Mouse (Mus musculus) embryonic facial prominence, embryonic 10.5 days (tissue): ENCODE measurements around the gene Ptgdr. TPM values are rescaled to one million over a fixed set of nuclear protein-coding genes. Genes with fewer than 3 reads are reported as not detected.
"Not testable (repeated sequence)": the region's sequence is repeated elsewhere in the genome, so short reads cannot be mapped to it uniquely, and the experiment has no call there.

Source experiments
- DNase-seq: peaks from one replicate; pipeline ENCODE4 v3.0.0-alpha.2; 2017; ENCODE audit warnings: low spot score
- H3K27ac ChIP-seq: fragments of 300-500 bp; sonication (generic); replicated peaks from 2 replicates; pipeline ENCODE4 v1.5.1; 2016; ENCODE audit warnings: mild to moderate bottlenecking
- H3K27me3 ChIP-seq: fragments of 300-500 bp; sonication (generic); replicated peaks from 2 replicates; pipeline ENCODE4 v1.6.1; 2016; ENCODE audit warnings: low read depth, mild to moderate bottlenecking; ENCODE audit not compliant: poor library complexity, severe bottlenecking
- H3K36me3 ChIP-seq: fragments of 300-500 bp; sonication (generic); replicated peaks from 2 replicates; pipeline ENCODE4 v1.6.1; 2016; ENCODE audit warnings: mild to moderate bottlenecking, moderate library complexity
- H3K4me1 ChIP-seq: fragments of 300-500 bp; sonication (generic); 2 replicates; pipeline ENCODE4 v1.6.1; 2016
- H3K4me3 ChIP-seq: fragments of 300-500 bp; sonication (generic); 2 replicates; pipeline ENCODE4 v1.5.1; 2016; ENCODE audit warnings: mild to moderate bottlenecking, moderate library complexity
- H3K9me3 ChIP-seq: fragments of 300-500 bp; sonication (generic); 2 replicates; pipeline ENCODE4 v1.6.1; 2016; ENCODE audit warnings: mild to moderate bottlenecking
- WGBS: fragments of 180-500 bp; shearing (Covaris S2); methylation state at CpG from one replicate; pipeline ENCODE4 v1.1.7; 2016; 5-methylcytosine and 5-hydroxymethylcytosine counted together
- polyA plus RNA-seq: library from polyadenylated mRNA; unstranded; fragments of >200 nt; fragmentation: Nextera tagmentation; extraction: Ambion mirVana; gene quantifications from 2 replicates; pipeline ENCODE4 v1.2.1, GENCODE M21; 2016

Gene Ptgdr
- not detected in 2 replicates for polyA plus RNA-seq

- peak; percentile 37 for DNase-seq
- Histone ChIP-seq H3K27ac (no peak within 1 kb of the TSS), H3K4me3 (peak within 1 kb of the TSS; percentile 54), H3K9me3 (no peaks in the 10 kb centered on the region), H3K4me1 (peaks cover 16% of the 10 kb centered on the region), H3K27me3 (peaks cover 44% of the 10 kb centered on the region), H3K36me3 (no peaks in the 10 kb centered on the region)
- WGBS: under 1% methylated on average over 32 of the region's 32 CpGs
Measured at GRCm38 (mm10) chr14:44858868-44859613, at the start of gene Ptgdr. Ptgdr (minus strand) TSS chr14:44859375.

- no peaks in the 10 kb centered on the region for H3K9me3 ChIP-seq
- no peak for DNase-seq
- H3K4me3 ChIP-seq: no peak overlapping the region
- no peak overlapping the region for H3K27ac ChIP-seq
- H3K4me1 ChIP-seq: no peaks in the 10 kb centered on the region
- no peaks in the 10 kb centered on the region for H3K36me3 ChIP-seq
- WGBS: 87% methylated on average over 5 of the region's 5 CpGs
- H3K27me3 ChIP-seq: no peaks in the 10 kb centered on the region
Measured at GRCm38 (mm10) chr14:44907774-44908173, 48.6 kb upstream of the Ptgdr start.

GRCm38 (mm10) chr14:44904199-44904598 is 45.0 kb upstream of the Ptgdr start:
- Histone ChIP-seq H3K9me3 (no peaks in the 10 kb centered on the region), H3K36me3 (no peaks in the 10 kb centered on the region), H3K4me3 (no peak overlapping the region), H3K27ac (no peak overlapping the region), H3K27me3 (no peaks in the 10 kb centered on the region), H3K4me1 (no peaks in the 10 kb centered on the region)
- 87% methylated on average over 4 of the region's 4 CpGs for WGBS
- DNase-seq: no peak

GRCm38 (mm10) chr14:44901735-44902134 is 42.6 kb upstream of the Ptgdr start:
- not testable (repeated sequence) for H3K4me1 ChIP-seq, H3K36me3 ChIP-seq, H3K27me3 ChIP-seq, H3K27ac ChIP-seq, H3K4me3 ChIP-seq, DNase-seq, H3K9me3 ChIP-seq

- H3K4me3 ChIP-seq: no peak overlapping the region
- no peaks in the 10 kb centered on the region for H3K36me3 ChIP-seq
- 79% methylated on average over 7 of the region's 7 CpGs for WGBS
- no peak for DNase-seq
- no peaks in the 10 kb centered on the region for H3K27me3 ChIP-seq
- H3K9me3 ChIP-seq: no peaks in the 10 kb centered on the region
- H3K4me1 ChIP-seq: no peaks in the 10 kb centered on the region
- no peak overlapping the region for H3K27ac ChIP-seq
Measured at GRCm38 (mm10) chr14:44891387-44892132, 32.4 kb upstream of the Ptgdr start.

- DNase-seq: no peak
- Histone ChIP-seq H3K27ac (no peak overlapping the region), H3K4me1 (no peaks in the 10 kb centered on the region), H3K27me3 (no peaks in the 10 kb centered on the region), H3K4me3 (no peak overlapping the region), H3K9me3 (no peaks in the 10 kb centered on the region), H3K36me3 (no peaks in the 10 kb centered on the region)
- 88% methylated on average over 6 of the region's 6 CpGs for WGBS
Measured at GRCm38 (mm10) chr14:44869686-44870085, 10.5 kb upstream of the Ptgdr start.

GRCm38 (mm10) chr14:44865661-44866060 is 6.5 kb upstream of the Ptgdr start:
- Histone ChIP-seq H3K36me3 (no peaks in the 10 kb centered on the region), H3K27ac (no peak overlapping the region), H3K9me3 (no peaks in the 10 kb centered on the region), H3K4me3 (no peak overlapping the region), H3K4me1 (0 out of 2 replicates have a peak, but pooled peaks cover 3% of the 10 kb centered on the region), H3K27me3 (peaks cover 3% of the 10 kb centered on the region)
- WGBS: 93% methylated on average over 8 of the region's 8 CpGs
- DNase-seq: no peak

GRCm38 (mm10) chr14:44863086-44863485 is 3.9 kb upstream of the Ptgdr start:
- WGBS: 49% methylated on average over 4 of the region's 4 CpGs
- no peak overlapping the region for H3K4me3 ChIP-seq
- peaks cover 16% of the 10 kb centered on the region for H3K4me1 ChIP-seq
- H3K36me3 ChIP-seq: no peaks in the 10 kb centered on the region
- H3K27ac ChIP-seq: no peak overlapping the region
- peaks cover 29% of the 10 kb centered on the region for H3K27me3 ChIP-seq
- no peaks in the 10 kb centered on the region for H3K9me3 ChIP-seq
- DNase-seq: no peak

GRCm38 (mm10) chr14:44861161-44861560 is 2.0 kb upstream of the Ptgdr start:
- Histone ChIP-seq H3K36me3 (no peaks in the 10 kb centered on the region), H3K27ac (no peak overlapping the region), H3K9me3 (no peaks in the 10 kb centered on the region), H3K4me1 (peaks cover 16% of the 10 kb centered on the region), H3K4me3 (no peak overlapping the region), H3K27me3 (peaks cover 44% of the 10 kb centered on the region)
- DNase-seq: no peak
- WGBS: 56% methylated on average over 3 of the region's 3 CpGs

- Histone ChIP-seq H3K4me1 (peaks cover 16% of the 10 kb centered on the region), H3K9me3 (no peaks in the 10 kb centered on the region), H3K27me3 (peaks cover 44% of the 10 kb centered on the region), H3K36me3 (no peaks in the 10 kb centered on the region), H3K4me3 (peak overlapping the region; percentile 54), H3K27ac (no peak overlapping the region)
- peak; percentile 20 for DNase-seq
- WGBS: 7% methylated on average over 12 of the region's 12 CpGs
Measured at GRCm38 (mm10) chr14:44858372-44858771, 803 bp downstream of the Ptgdr start.

- H3K27me3 ChIP-seq, H3K4me3 ChIP-seq, H3K36me3 ChIP-seq, H3K4me1 ChIP-seq, H3K27ac ChIP-seq, DNase-seq, H3K9me3 ChIP-seq: not testable (repeated sequence)
- WGBS: 6% methylated on average over 3 of the region's 3 CpGs
Measured at GRCm38 (mm10) chr14:44850637-44851036, 8.5 kb downstream of the Ptgdr start.

GRCm38 (mm10) chr14:44847740-44848139 is 11.4 kb downstream of the Ptgdr start:
- H3K36me3 ChIP-seq: no peaks in the 10 kb centered on the region
- H3K27ac ChIP-seq: no peak overlapping the region
- no peaks in the 10 kb centered on the region for H3K27me3 ChIP-seq
- peaks cover 8% of the 10 kb centered on the region for H3K4me1 ChIP-seq
- DNase-seq: no peak
- H3K9me3 ChIP-seq: no peaks in the 10 kb centered on the region
- no peak overlapping the region for H3K4me3 ChIP-seq
- 81% methylated on average over 2 of the region's 2 CpGs for WGBS
